Mouse (Mus musculus) stomach, postnatal 0 days (tissue): ENCODE data around the gene Gm20403. TPM values are rescaled to one million over a fixed set of nuclear protein-coding genes. Genes with fewer than 3 reads are reported as not detected.

Experiments
- ATAC-seq: fragments of 200-750 bp; cut with Nextera tagmentation; 2 replicates; pipeline ENCODE4 v1.8.0; 2017; ENCODE audit not compliant: low FRiP score, low TSS enrichment
- DNase-seq: peaks from one replicate; pipeline ENCODE4 v3.0.0-alpha.2; 2016; ENCODE audit warnings: low spot score
- H3K27ac ChIP-seq: fragments of 300-500 bp; sonication (generic); replicated peaks from 2 replicates; pipeline ENCODE4 v1.5.1; 2014; ENCODE audit warnings: mild to moderate bottlenecking, control low read depth
- H3K27me3 ChIP-seq: fragments of 300-500 bp; sonication (generic); 2 replicates; pipeline ENCODE4 v1.6.1; 2014; ENCODE audit warnings: low read length; ENCODE audit not compliant: control insufficient read depth, insufficient read depth
- H3K36me3 ChIP-seq: fragments of 300-500 bp; sonication (generic); 2 replicates; pipeline ENCODE4 v1.6.1; 2014; ENCODE audit warnings: low read length, mixed read lengths; ENCODE audit not compliant: control insufficient read depth, insufficient read depth
- H3K4me1 ChIP-seq: fragments of 300-500 bp; sonication (generic); replicated peaks from 2 replicates; pipeline ENCODE4 v1.6.1; 2014; ENCODE audit warnings: antibody characterized with exemption; ENCODE audit not compliant: control insufficient read depth, insufficient read depth
- H3K4me2 ChIP-seq: fragments of 300-500 bp; sonication (generic); replicated peaks from 2 replicates; pipeline ENCODE4 v1.6.1; 2014; ENCODE audit warnings: low read depth, mild to moderate bottlenecking, control low read depth, moderate library complexity
- H3K4me3 ChIP-seq: fragments of 300-500 bp; sonication (generic); 2 replicates; pipeline ENCODE4 v1.5.1; 2014; ENCODE audit warnings: low read depth, low read length, control low read depth
- H3K9ac ChIP-seq: fragments of 300-500 bp; sonication (generic); 2 replicates; pipeline ENCODE4 v1.6.1; 2014; ENCODE audit warnings: mild to moderate bottlenecking, low read length, control low read depth, mixed read lengths
- H3K9me3 ChIP-seq: fragments of 300-500 bp; sonication (generic); 2 replicates; pipeline ENCODE4 v1.6.1; 2016; ENCODE audit warnings: low read length; ENCODE audit not compliant: control insufficient read depth
- CTCF ChIP-seq: IDR thresholded peaks from 2 replicates; pipeline ENCODE4 v1.5.1; 2016; ENCODE audit warnings: antibody characterized with exemption, low read depth, mild to moderate bottlenecking, moderate library complexity
- EP300 ChIP-seq: optimal IDR thresholded peaks from 2 replicates; pipeline ENCODE3; 2016; ENCODE audit warnings: antibody characterized with exemption
- WGBS: fragments of 180-500 bp; shearing (Covaris S2); extraction: QIAGEN DNeasy Blood & Tissue Kit; methylation state at CpG from one replicate; pipeline ENCODE4 v1.1.7; 2014; 5-methylcytosine and 5-hydroxymethylcytosine counted together
- polyA plus RNA-seq: library from polyadenylated mRNA; unstranded; fragments of >200 nt; fragmentation: Nextera tagmentation; extraction: Ambion mirVana; gene quantifications from 2 replicates; pipeline ENCODE4 v1.2.1, GENCODE M21; 2015

Gm20403 gene
- polyA plus RNA-seq, 1 experiment from 2014 or later, result 0.64 TPM

GRCm38 (mm10) chr12:55016339-55017118, 30.2 kb upstream of the Gm20403 start:
- Histone ChIP-seq H3K4me2 (no peak overlapping the region), H3K27ac (no peak overlapping the region), H3K36me3 (no peaks in the 10 kb centered on the region), H3K4me3 (no peak overlapping the region), H3K4me1 (no peaks in the 10 kb centered on the region), H3K27me3 (no peaks in the 10 kb centered on the region), H3K9ac (no peak overlapping the region), H3K9me3 (no peaks in the 10 kb centered on the region)
- ATAC-seq (no peak), DNase-seq (no peak)
- WGBS, result 72% methylated on average over 8 of the region's 8 CpGs
- no peak for TF ChIP-seq EP300
- no peak for TF ChIP-seq CTCF

GRCm38 (mm10) chr12:55015428-55015827, 29.1 kb upstream of the Gm20403 start:
- H3K9ac ChIP-seq, result no peak overlapping the region
- WGBS, result 83% methylated on average over 5 of the region's 5 CpGs
- DNase-seq, result no peak

GRCm38 (mm10) chr12:55013626-55014398, 27.5 kb upstream of the Gm20403 start, which contains the start of gene Baz1a:
Gene Baz1a, minus strand, starts transcription at chr12:55014348.
- Histone ChIP-seq H3K9ac (no peak within 1 kb of the TSS), H3K27me3 (no peaks in the 10 kb centered on the region), H3K9me3 (no peaks in the 10 kb centered on the region), H3K27ac (no peak within 1 kb of the TSS), H3K4me1 (no peaks in the 10 kb centered on the region), H3K4me3 (no peak within 1 kb of the TSS), H3K4me2 (no peak within 1 kb of the TSS), H3K36me3 (no peaks in the 10 kb centered on the region)
- no peak for DNase-seq
- 73% methylated on average over 6 of the region's 6 CpGs for WGBS
- ATAC-seq, result no peak
- no peak for TF ChIP-seq CTCF
- TF ChIP-seq EP300, result no peak

More at GRCm38 (mm10) chr12:55015428-55015827, 29.1 kb upstream of the Gm20403 start:
- H3K27me3 ChIP-seq, result no peaks in the 10 kb centered on the region
- H3K4me2 ChIP-seq, result no peak overlapping the region
- no peaks in the 10 kb centered on the region for H3K4me1 ChIP-seq
- H3K9me3 ChIP-seq, result no peaks in the 10 kb centered on the region
- ATAC-seq, result no peak
- no peak overlapping the region for H3K27ac ChIP-seq
- no peaks in the 10 kb centered on the region for H3K36me3 ChIP-seq
- no peak overlapping the region for H3K4me3 ChIP-seq
- TF ChIP-seq EP300 (no peak), CTCF (no peak)

- no peaks in the 10 kb centered on the region for H3K36me3 ChIP-seq
- no peak overlapping the region for H3K4me3 ChIP-seq
- no peak overlapping the region for H3K4me2 ChIP-seq
- H3K4me1 ChIP-seq, result no peaks in the 10 kb centered on the region
- H3K9ac ChIP-seq, result no peak overlapping the region
- WGBS, result 67% methylated on average over 1 of the region's 1 CpGs
- no peak for TF ChIP-seq CTCF
- no peak for TF ChIP-seq EP300
- H3K27me3 ChIP-seq, result no peaks in the 10 kb centered on the region
- no peak overlapping the region for H3K27ac ChIP-seq
- DNase-seq (no peak), ATAC-seq (no peak)
- no peaks in the 10 kb centered on the region for H3K9me3 ChIP-seq
Measured at GRCm38 (mm10) chr12:55013031-55013430, 26.7 kb upstream of the Gm20403 start.

- H3K4me1 ChIP-seq, result no peaks in the 10 kb centered on the region
- no peaks in the 10 kb centered on the region for H3K9me3 ChIP-seq
- 82% methylated on average over 14 of the region's 14 CpGs for WGBS
- no peak overlapping the region for H3K4me3 ChIP-seq
- H3K4me2 ChIP-seq, result no peak overlapping the region
- H3K27me3 ChIP-seq, result no peaks in the 10 kb centered on the region
- H3K27ac ChIP-seq, result no peak overlapping the region
- H3K9ac ChIP-seq, result no peak overlapping the region
- DNase-seq (no peak), ATAC-seq (no peak)
- no peaks in the 10 kb centered on the region for H3K36me3 ChIP-seq
- TF ChIP-seq CTCF (no peak), EP300 (no peak)
Measured at GRCm38 (mm10) chr12:55007361-55008008, 21.2 kb upstream of the Gm20403 start.
